Mouse (Mus musculus) neural tube, embryonic 10.5 days (tissue): ENCODE data around the gene Sel1l3.

Experiments
- DNase-seq: peaks from one replicate; pipeline ENCODE4 v3.0.0-alpha.2; 2017; ENCODE audit warnings: low spot score; ENCODE audit errors: extremely low spot score

Sel1l3 gene

DNA sequence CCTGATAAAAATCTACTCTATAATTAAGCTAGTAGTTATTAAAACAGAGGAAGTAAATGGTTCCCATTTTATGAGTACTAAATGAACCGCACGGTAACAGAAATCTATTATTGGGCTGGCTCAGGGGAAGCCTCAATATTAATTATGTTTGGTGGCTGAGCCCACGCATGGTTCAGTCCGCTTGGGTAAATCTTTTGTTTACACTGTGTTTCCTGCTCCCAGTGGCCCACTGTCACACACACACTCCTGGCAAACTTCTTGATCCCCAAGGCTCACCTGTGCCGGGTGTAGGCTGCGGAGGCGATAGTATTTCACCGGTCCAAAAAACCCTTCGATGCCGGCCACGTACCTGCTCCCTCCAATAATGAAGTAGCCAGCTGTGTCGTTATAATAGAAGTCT is 39.3 kb downstream of the Sel1l3 start:
- DNase-seq = no peak

DNA sequence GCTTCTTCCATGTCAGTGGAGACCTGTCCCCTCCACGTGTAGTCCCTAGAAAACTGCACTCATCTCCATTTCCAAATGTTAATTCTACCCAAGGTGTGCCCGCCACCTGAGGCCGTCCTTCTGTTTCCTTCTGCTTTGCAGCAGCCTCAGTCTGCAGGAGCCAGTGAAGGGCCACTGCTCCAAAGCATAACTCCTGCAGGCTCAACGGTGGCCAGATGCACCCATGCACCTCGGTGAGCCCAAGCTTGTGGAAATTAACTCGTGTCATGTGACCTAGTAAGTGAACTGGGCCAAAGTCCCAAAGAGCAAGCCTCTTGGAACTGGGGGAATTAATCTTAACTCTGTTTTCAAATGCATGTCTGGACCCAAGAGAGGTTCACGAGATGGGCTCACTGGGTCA is 40.8 kb downstream of the Sel1l3 start:
- DNase-seq = no peak

DNA sequence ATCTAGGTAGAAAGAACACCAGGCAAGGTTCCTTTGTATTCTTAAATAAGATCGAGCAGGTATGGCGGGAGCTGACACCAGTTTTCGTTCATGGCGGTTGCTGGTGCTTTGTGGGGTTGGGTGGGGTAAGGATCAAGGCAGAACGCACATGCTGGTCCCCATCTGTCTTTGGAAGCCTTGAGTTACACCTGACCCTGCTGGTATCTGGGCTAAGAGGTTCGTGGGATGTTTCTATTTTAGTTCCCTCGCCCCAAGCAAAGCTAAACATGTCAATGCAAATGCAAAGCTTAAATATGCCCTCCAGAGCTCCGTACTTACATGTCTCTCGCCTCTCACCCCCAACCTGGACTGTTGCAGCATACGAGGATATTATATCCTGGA is 41.5 kb downstream of the Sel1l3 start:
- DNase-seq = no peak

DNA sequence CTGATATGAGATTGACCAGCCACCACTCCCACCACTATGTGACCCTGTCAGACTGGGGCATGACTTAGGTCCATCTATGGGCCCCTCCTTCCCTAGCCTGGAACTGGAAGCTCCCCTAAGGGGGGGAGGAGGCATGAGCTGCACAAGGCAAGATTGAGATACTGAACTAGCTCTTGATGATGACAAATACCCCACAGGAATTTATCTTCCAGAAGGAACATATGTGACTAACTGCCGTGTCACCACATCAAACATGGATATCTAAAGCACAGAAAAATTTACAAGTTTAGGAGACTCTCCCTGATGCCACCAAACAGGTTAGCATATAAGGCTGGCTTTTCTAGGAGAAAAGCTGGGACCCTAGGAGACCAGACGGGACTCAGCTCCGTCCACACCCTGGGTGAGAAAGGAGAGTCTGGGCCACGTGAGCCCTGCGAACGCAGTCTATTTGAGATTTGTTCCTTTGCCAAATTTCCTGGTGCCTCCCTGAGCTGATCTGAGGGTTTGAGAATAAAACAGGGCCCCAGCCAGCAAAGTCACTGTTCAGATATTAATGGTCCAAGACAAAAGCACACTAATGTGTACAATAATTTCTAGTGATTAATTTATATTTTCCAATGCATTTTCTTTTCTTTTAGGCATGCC is 42.0 kb downstream of the Sel1l3 start:
- no peak for DNase-seq

DNA sequence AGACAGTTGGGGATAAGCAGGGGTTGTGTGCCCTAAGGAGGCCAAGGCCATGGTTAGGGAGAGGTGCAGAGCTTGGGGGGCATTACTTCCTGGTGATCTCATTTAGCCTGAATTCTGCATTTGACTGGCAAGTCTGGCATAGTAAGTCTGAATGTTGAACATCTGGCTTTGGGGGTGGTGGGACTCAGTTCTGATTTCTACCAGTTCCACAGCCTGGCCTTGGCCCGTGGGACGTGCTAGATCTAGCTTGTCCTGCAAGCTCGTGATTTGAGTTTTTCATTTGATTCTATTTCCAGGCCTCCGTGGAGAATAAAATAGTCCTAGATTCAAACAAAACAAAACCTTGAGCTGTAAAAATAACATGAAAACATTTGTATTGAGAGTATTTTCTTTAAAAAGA is 46.2 kb downstream of the Sel1l3 start:
- DNase-seq = no peak

DNA sequence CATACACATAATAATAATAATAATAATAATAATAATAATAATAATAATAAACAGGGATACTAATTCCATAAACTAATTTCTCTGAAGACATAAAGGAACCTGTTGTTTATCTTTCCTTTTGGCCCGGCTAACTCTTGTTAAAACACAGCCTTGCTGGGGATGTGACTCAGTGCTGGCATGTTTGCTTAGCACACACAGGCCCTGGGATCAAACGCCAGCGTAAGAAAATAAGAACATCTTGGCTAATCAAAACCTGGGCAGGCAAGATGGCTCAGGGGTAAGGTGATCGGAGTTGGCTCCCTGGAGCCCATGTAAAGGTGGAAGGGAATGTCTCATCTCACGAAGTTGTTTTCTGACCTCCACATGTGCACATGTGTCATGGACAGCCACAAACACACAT is 48.1 kb downstream of the Sel1l3 start:
- no peak for DNase-seq

DNA sequence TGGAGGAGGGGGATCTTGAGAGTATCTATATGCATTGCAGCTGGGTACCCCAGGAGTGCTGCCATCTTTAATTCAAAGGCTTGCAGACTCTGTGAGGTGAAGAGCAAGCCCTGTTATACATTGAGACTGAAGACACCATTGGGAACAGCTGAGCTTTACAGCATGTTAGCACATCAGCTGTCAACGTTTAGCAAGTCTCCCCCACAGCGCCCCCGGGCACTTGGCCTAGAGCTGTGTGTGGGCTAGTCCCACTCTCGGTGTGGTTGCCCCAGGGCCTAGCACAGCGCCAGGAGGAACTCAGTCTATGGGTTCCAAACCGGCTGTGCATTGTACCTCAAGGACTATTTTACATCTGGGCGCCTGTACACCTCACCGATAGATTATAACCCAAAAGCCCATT is 51.3 kb downstream of the Sel1l3 start:
- DNase-seq = no peak

DNA sequence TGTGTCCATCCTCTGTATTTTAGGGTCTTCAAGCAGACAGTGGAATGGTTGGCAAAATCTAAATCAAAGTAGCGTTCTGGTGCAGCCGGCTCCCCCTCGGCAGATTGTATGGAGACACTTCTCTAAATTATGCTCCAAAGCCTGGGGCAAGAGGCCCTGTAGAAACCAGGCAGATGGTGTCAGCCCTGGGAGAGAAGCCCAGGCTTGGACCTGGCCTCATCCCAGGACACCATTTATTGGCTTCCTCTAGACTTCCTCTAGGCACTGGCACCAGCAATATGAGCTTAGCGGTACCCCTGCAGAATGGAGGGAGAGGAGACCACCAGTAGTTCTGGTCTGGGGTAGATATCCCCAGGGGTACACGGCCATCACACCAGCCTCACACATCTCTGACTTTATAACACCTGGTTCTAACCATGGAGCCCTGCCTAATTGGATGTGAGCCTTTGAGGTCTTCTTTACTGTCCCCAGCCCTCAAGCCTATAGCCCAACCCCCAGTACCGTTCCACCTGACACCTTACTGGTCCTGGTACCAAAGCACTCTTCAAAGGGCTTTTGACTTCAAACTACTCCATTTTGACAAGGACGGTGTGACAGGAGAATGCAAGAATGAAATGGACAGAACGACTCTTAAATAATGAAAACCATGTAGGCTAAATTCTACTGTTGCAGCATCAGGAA is 52.1 kb downstream of the Sel1l3 start:
- no peak for DNase-seq

DNA sequence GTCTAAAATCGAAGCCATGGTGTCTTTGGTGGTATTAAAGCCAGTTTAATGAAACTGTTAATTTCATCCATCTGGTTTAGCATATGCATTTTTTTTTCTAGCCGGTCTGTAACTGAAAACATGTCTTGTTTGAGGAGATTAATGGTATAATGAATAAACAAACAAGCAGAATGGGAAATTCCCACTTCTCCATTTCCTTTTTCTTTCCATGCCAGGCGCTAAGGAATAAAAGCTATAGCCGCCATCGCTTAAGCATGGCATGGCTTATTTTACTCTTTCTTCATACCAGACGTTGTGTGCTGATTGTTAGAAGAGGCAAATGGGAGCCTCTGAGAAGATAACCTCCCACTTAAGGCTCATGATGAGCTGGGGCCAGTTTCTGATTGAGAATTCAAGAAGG is 53.5 kb downstream of the Sel1l3 start:
- no peak for DNase-seq

DNA sequence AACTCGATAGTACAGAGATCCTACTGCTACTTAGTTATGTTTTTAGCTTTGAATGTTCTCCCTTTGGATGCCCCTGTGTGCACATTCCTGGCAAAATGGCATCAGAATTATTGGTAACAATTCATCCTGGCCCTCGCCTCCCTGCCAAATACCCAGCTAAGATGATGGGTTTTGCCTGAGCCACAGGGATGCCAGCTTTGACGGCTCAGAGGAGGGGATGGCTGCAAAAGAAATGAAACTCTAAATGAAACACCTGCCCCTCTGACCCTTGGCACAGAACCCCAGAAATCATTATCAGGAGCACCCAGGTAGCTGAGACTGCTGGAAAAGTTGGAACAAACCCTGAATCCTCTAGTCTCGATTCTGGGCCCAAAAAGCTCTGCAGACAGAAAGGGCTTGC is 54.1 kb downstream of the Sel1l3 start:
- no peak for DNase-seq

DNA sequence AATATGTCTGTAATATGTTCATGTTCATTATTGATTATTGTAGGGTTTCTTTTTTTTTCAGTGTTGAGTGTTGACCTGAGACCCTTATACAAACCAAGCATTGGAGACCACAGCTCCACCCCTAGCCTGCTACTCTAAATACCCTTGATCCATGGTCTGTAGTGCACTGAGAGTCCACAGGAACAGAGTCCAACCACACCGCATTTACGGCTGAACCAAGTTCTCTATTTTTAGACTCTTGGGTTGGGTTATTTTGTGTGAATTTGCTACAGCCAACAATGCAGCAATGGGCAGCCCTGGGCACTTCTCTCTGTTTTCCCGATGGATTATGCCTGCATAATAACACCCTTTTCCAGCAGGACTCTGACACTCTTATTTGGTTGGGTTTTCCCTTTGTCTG is 54.6 kb downstream of the Sel1l3 start:
- DNase-seq = no peak

DNA sequence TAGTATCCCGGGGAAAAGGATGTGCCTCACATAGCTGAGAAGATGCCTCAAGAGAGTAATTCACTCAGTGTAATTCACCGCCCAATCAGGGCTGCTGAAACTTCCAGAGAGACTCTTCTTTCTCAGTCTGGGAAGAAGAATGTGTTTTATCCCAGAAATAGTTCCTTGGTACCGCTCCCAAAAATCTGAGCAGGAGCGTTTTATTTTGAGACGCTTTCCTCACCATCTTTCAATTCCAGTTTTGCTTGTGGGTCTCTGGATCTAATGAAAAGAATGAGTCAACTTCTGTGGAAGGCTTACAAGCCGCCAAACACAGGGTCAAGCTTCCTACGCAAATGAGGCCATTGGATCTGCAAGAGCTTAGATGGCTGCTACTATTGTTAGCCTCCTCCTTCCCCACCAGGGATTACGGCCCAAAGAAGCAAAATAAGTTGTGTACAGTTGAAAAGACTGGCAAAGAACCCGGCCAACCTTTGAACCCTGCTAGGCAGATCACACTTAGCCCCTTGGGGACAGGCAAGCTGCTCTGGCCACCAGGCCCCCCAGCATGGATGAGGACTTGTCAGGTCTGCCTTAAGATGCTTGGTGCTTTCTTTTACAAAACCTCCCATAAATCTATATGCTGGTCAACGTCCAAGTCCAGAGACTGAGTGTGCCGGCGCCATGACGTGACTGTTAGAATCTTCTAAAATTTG is 57.6 kb downstream of the Sel1l3 start:
- DNase-seq = no peak

DNA sequence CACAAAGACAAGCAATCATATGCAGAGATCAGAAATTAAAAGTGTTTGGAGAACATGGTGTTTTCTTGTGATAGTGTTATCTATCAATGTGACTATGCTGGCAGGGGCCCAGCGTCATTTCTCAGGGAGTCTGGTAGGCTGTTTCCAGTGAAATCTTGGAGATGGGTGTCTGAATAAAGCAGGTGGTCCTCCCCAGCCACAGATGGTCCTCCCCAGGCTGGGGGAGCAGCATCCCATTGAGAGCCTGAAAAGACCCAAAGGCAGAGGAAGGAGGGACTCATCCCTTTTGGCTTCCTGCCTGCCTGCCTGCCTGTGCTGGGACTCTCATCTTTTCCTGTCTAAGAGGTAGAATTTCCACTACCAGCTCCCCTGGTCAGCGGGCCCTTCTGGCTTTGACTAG is 59.2 kb downstream of the Sel1l3 start:
- no peak for DNase-seq

DNA sequence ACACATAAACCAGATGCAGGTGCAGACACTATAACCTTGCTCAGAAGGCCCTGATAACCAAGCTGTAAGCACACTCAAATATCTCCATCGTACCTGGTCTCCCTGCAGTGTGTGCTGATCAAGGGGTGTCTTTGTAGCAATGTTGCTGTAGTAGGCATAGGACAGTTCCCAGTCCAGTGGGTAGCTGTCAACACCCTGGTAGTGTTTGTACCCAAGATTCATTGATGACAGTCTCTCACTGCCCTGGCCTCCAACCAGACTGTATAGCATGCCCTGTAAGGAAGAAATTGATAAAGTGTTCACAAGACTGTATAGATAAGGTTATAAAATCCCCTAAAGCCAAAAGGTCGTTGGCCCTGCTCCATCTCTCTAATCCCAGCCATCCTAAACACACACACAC is 59.6 kb downstream of the Sel1l3 start:
- DNase-seq = no peak

DNA sequence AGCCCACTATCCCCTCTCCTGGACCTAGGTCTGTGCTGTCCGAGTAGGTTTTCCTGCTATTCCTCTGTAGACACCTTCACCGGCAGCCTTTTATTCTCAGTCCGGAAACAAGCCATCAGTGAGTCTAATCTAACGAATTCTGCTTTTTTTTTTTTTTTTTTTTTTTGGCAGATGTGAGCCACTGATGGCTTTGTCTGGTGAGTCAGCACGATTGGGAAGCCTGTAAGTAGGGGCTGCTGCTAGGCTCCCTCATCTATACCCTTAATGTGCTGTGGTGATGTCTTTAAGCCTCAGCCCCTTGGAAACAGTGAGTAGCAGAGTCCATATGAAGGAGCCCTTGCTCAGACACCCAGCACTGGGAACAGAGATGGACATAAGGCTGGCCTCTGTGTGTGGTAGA is 60.6 kb downstream of the Sel1l3 start:
- no peak for DNase-seq

DNA sequence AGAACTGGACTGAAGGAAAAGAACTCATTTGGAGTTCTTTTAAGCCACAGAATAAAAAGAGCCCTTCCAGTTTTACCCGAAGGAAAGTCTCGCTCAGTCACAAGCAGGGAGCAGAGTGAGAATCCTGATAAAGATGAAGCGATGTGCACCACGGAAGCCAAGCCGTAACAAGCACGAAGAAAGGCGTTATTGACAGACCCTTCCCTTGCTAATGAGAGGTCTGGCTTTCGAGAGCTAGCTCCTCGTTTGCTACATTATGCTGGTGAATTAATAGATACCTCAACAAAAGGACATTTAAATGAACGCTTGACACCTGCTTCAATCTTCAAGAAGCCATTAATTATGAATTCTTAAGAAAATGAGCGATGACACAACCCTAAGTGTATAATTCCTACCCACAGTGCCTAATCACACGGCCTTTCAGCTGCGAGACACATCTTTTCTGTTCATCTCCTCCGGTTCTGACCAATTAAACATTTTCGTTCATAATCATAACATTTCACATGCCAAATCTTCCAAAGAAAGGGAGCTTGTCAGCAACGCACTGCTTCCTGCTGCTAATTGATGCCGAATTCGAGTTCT is 62.3 kb downstream of the Sel1l3 start:
- no peak for DNase-seq

DNA sequence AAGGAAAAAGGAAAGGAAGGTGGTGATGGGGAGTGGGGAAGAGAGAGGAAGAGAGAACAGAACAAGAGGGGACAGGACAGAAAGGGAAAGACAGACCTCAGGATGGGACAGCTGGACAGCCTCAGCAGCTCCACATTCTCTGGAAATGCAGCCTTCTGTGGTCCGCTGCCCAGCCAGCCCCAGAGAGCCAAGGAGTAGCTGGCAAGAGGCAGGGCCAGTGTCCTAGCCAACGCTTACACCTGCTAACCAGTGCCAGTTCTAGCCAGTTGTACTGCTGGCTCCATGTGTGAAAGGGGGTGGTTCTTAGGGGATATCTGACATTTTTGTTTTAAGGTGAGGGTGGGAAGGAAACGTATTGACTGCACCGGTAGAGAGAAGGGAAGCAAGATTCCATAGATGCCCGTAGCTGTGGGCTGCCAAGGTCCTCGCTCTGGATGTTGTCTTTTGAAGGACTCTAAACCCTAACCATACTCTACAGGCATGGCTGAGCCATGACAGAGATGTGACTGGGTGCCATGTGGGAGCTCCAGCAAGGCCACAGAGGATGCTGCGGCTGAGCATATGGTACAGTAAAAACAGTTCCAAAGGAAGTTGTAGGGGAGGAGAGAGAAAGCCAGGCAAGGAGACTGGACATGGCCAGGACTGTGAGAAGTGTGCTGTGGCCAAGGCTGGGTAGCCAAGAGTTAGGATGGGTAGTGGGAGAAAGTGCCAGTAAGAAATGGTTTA is 64.6 kb downstream of the Sel1l3 start:
- DNase-seq = no peak

DNA sequence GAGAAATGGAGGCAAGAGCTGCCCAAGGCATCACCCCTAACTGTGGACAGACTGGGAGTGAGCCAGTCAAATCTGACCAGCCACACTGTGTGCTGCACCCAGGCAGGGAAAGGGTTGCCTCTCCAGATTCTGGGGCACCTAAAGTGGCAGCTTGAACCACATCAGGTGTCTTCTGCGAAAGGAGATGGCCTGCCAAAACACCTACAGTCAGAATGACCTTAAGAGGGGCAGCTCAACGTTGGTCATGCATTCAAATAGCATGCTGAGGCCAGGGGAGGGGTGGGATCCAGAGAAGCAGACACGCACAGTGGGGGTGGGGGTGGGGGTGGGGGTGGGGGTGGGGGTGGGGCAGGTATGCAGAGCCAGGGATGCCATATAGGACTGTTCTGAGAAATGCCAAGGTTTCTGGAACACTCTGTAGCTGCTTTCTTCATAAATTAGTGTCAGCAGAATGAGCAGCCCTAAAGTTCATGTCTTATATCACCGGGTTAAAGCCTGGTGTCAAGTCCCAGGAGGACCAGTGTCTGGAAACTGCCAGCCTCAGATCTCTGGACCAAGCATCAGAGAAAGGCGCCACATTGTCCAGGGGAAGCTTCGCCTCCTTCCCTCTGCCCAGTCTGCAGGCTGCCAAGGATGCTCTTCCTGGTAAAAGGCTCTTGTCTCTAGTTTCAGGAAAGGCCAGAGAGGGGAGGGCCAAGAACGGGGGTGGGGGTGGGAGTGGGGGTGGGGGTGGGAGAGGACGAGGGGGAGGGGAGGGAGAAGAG is 65.4 kb downstream of the Sel1l3 start:
- no peak for DNase-seq

DNA sequence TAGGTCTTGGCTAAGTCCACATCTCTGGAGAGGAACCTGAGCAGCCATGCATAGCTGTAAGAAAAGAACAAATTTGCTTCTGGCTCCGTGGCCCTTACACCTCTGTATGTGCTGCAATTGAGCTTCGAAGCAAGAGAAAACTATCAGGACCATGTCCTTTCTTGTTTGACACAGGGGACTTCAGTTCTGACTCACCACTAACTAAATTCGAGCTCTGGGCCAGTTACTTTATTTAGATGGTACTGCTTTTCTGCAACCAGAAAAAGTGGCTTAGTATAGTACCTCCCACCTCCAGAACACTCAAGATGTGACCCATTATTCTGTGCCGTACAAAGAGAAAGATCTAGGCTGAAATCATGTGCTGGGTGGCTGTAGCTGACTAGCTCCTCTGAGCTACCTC is 66.3 kb downstream of the Sel1l3 start:
- DNase-seq = no peak

DNA sequence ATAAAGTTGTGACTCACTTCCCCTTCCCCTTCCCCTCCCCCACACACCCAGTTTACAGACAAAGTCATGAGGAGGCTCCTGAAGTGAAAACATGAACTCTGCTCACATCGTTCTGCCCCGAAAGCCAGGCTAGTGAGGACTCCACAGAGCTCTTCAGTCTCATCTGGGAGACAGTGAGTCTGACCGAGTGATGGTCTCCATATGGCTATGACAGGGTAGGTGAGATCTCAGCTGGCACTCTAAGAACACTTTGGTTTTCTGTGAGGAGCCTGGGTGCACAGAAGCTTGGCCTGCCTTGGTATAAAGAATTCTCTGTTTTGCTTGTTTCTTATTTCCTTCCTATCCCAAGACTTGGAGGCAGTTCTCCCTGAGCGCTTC is 67.1 kb downstream of the Sel1l3 start:
- DNase-seq = no peak

DNA sequence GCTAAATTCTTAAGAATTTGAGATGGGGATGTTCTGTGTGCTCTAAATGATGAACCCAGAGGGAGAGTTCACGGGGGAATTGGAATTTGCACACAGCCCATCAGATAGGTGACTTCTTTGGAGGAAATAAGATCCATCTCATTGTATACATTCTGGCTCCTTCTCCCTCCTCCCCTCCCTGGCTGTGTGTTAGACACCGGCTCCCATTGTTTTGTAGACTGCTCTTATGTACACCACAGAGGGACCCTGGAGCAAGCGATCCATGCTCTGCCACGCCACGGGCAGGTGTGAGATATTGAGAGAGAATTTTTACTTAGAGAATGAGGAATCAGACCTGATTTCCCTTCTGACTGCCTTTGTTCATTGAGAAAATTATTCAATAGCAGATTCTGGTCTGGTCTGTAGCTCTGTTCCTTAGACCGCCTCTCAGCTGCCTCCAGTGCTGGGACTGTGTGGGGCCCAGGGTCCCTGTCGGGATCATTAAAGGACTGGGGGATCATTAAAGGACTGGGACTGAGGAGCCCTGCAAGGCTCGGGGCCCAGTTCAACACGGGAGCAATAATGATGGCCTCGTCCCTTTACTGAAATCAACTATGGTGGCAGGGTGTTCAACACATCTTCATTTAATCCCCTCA is 67.6 kb downstream of the Sel1l3 start:
- DNase-seq = no peak
